Mouse (Mus musculus) bone marrow, adult 2 months (tissue): Measurements from ENCODE around the gene Hacd3.

Source experiments
- CTCF ChIP-seq: fragments of 200-500 bp; IDR thresholded peaks from 2 replicates; pipeline ENCODE4 v1.5.1; 2011; ENCODE audit warnings: low read length, control low read depth; ENCODE audit not compliant: control insufficient read depth, insufficient read depth
- POLR2A ChIP-seq: fragments of 200-500 bp; IDR thresholded peaks from 2 replicates; pipeline ENCODE4 v1.6.1; 2011; ENCODE audit warnings: low read depth, mild to moderate bottlenecking, control low read depth, low read length, borderline replicate concordance; ENCODE audit not compliant: control insufficient read depth

DNA sequence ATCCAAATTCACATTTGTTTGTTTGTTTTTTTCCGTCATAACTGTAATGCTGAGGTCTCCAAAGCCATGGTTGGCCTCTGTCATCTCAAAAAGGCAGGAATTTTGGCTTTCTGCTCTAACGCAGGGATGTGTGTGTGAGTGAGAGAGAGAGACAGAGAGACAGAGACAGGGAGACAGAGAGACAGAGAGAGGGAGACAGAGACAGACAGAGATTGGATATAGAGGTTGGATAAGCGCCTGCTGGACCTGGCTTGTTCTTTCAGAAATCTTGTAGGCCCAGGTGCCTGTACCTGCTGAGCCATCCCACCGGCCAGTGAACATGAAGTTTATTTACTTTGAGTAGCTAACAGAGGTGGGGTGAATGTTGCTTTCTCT, 10.4 kb upstream of the Hacd3 start:
- TF ChIP-seq POLR2A (no peak), CTCF (no peak)
